Mouse (Mus musculus): Measurements from ENCODE around the gene Enox1.

DNA sequence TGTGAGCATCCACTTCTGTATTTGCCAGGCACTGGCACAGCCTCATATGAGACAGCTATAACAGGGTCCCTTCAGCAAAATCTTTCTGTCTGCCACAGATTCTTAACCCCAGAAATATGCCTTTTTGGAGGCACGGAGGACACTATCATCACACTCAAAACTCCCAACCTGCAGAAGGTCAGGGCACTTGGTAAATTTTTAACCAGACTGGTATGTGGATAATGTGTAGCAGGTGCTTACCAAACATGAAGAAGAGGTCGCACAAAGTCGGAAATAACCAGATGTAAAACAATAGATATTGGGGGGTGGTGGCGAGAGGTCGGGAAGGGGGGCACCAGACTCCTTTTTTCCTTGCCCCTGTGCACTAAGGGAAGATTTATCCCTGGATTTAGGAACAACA is 430.6 kb downstream of the Enox1 start:
- TF ChIP-seq ZNF384 (IDR thresholded peaks at IDR 0.05; ENCODE audit: low read depth, low read length) (no peak), HCFC1 (IDR thresholded peaks at IDR 0.05; ENCODE audit: borderline replicate concordance, insufficient read depth, low read length) (no peak)
